Mouse (Mus musculus) gastrocnemius, adult 8-10 months (tissue): ENCODE results near the gene Zmiz2. TPM values are rescaled to one million over a fixed set of nuclear protein-coding genes. Genes with fewer than 3 reads are reported as not detected.
"Not testable (repeated sequence)": the region's sequence is repeated elsewhere in the genome, so short reads cannot be mapped to it uniquely, and the experiment has no call there.

Experiments
- DNase-seq, 2 experiments: peaks; one replicate each; pipeline ENCODE4 v3.0.0; 2022; ENCODE audit warnings: low spot score in 2 of 2
- total RNA-seq, 4 experiments: library from RNA; stranded (reverse); gene quantifications; 2 replicates each; pipeline ENCODE4 v1.2.4; 2022

Zmiz2 gene
- total RNA-seq, 4 experiments from 2014 or later, result 50.7 to 65.8 (median 53.6) TPM

DNA sequence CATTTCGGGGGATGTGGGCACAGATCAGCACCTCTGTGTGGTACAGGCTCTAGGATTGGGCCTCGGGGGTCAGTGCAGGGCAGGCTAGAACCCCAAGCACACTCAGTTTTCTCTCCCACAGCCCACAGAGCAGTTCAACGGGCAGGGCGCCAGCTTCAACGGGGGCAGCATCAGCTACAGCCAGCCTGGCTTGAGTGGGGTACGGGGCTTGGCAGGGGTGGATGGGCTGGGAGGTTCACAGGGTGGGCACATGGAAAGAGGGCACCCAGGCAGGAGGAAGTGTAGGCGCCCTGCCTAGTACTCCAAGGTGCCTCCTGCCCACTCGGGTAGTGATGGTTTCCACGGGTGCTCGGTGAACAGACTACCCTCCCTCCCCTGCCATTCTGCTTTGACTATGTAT lies 9.3 kb downstream of the Zmiz2 start:
- DNase-seq, result no peak

DNA sequence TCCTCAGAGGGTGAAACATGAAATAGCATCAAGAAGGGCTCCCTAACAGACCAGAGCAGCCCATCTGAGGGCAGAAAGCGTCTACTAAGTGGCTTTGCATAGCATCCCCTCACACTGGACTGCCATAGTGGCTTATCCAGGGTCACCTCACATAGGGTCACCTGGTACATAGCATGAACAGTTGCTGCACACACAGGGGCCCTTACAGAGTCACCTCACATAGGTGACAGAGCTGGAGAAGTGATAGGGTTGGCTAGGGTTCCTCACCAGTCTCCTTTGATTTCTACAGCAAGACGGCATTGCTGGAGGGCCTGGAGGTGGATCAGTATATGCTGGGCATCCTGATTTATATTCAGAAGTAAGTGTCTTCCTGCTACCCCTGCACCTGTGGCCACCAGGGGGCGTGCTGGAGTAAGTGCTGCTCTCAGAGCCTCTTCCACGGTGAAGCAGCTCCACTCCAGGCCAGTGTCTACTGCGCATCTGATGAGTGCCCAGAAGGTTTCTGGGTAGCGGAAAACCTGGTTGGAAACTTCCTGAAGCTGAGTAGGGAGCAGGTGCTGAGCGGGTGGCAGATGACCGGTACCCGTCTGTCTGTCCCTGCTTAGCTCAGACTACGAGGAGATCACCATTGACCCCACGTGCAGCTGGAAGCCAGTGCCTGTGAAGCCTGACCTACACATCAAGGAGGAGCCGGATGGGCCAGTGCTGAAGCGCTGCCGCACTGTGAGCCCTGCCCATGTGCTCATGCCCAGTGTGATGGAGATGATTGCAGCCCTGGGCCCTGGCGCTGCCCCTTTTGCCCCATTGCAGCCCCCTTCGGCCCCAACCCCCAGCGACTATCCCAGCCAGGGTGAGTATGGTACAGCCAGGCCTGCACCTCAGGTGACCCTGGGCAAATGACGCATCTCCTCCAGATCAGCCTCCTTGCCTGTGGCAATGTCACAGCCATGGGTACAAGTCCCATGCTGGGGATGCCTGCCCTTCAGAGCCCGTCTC lies 13.9 kb downstream of the Zmiz2 start:
- DNase-seq, result peak; percentile 67 to 72

DNA sequence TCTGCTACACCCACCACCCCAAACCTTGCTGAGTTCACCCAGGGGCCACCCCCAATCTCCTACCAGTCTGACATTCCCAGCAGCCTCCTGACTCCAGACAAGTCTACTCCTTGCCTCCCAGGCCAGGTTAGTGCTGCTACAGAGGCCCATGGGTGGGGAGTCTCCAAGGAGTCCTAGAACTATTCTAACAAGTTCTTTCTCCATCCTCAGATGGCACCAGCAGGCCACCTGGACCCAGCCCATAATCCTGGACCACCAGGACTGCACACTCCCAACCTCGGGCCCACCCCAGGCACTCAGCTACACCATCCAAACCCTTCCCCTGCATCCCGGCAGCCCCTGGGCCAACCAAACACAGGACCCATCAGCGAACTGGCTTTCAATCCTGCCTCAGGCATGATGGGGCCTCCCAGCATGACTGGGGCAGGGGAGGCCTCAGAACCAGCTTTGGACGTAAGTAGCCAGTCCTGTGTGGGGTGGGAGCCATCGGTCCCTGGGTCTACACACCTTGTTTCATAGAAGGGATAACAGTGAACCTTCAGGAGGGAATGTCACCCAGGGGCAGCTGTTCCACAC lies 15.0 kb downstream of the Zmiz2 start:
- DNase-seq, result no peak

DNA sequence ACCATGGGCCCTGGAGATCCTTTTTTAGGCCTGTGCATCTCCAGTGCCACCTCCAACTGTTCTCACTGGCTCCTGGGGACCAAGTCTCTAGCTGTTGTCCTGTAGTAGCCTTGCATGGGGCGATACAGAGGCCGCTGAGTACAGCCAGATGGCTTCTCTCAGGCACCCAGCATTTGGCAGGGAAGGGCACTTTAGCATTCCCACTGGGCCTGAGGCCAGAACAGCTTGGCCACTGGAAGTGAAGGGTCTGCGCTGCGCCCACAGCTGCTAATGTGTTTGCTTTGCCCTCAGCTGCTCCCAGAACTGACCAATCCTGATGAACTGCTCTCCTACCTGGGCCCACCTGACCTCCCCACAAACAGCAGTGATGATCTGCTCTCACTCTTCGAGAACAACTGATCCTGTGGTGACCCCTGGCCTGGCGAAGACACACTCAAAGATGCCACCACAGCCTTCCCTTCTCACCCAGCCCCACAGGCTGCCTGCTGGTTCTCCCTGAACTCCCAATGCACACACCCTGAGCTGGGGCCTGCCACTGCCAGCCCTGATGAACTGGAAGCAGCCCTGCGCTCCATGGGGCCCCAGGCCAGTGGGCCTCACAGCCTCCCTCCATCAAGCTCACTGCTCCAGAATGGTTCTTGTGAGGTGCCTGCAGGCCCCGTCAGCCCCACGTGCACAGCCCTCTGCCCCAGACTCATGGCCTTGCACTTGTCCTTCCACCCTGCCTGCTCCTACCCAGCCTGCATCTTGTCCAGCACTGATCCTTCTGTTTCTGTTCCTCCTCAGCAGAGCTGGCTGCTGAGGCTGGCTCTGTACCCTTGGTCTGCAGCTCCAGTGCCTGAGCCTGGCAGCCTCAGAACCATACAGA lies 16.1 kb downstream of the Zmiz2 start:
- DNase-seq, result no peak

DNA sequence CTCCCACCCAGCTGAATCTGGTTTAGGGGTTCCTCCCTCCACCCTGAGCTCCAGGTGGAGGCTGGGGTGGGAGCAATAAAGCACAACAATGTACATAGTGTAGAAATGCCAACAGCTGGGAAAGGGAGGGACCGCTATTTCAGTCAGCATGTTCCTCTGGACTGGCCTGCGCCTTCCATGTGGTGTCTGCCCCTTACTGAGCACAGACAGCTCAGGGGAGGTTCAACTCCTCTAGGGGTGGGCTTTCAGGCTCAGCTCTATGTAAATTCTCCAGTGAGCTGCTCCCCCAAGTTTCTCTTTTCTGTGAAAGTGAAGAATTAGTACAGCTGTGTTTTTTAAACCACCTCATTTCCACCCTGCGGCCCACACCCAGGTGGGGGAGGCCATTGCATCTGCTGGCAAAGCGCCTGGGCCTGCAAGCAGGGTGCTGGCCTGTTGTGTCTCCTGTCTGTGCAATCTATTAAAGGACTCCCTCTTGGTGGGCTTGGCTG lies 16.8 kb downstream of the Zmiz2 start:
- DNase-seq, result no peak

DNA sequence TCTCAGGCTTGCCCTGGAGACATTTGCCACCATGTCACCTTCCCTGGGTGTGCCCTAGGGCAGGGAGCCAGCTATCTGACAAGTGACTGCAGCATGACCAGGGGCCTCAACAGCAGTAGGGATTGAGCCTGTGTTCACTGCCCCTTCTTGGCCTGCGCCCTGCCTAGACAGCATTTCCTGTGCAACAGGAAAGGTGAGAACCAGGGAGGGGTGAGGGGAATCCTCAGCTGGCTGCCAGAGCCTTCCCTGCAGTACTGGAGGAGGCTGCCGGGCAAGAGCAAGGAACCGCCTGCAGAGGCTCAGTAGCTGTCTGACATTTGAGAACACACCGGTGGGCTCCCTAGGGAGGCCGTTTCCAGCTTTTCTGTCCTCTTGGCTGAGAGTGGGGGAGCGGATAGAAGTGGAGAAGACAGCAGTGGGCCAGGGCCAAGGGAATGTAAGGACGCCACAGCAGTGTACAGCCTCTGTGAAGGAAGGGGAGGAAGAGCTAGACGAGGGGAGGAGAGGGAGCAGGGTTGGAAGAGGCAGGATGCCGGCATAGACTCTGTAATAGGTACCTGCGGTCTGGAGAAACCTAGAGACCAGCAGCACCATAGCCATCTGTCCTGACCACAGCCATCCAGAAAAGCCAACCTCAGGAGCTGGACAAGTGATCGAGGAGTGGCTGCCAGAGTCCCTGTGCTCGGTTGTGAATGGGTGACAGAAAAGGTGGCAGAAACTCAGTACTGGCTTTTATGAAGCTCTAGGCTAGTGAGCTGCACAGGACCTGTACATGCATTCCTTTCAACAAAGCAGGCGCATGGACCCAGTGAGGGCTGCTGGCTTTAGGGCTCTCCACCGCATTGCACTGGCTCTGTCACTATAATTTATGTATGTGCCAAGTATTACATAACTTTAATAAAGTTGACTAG lies 17.6 kb downstream of the Zmiz2 start:
- peak; percentile 71 to 84 for DNase-seq

DNA sequence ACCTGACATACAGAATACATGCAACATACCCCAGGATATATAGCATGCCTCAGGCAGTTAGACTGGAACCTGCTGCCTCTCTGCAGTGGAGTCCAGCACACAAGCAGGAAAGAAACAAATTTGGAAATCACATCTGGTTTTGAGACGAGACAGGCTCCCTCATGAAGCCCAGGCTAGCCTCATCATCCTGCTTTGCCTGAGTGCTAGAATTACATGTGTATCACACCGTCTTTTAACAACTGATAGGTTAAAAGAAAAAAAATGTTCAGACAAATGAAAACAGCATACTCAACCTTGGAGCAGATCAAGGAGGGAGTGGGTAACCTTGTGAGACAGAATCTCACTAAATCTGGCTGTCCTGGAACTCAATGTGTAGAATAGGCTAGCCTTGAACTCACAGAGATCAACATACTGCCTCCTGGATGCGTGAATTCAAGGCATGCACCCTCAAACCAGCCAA lies 18.3 kb downstream of the Zmiz2 start:
- no peak for DNase-seq

DNA sequence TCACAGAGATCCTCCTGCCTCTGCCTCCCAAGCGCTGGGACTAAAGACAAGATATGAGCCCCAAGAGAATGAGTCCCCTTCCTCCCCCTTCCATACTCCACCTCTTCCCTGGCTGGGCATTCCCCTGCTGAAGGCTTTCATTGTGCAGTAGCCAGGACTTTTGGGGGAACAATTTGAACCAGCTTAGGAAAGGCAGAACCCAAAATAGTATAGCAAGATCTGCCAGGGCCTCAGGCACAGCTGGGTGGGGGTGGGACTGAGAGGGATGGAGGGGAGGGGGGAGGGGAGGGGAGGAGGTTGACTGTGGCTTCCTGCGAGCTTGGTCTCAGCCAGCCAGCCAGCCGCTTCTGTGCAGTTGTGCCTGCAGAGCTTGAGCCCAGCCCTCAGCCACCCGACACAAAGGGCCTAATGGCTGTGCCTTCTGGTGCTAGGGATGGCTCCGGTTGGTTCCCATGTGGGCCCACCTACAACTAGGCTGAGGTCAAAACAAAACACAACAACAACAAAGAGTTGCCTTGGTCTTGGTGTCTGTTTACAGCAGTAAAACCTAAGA lies 21.3 kb downstream of the Zmiz2 start:
- DNase-seq, result no peak

DNA sequence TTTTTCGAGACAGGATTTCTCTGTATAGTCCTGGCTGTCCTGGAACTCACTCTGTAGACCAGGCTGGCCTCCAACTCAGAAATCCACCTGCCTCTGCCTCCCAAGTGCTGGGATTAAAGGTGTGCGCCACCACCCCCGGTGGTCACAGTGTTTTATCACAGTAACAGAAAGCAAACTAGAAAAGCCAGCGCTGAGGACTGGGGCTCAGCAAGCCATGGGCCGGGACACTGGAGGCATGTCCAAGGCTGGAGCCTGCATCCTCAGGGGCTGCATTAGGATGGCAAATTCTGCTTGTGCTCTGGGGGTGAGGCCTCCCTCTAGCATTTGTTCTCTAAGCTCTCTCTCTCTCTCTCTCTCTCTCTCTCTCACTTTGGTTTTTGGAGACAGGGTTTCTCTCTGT lies 21.9 kb downstream of the Zmiz2 start:
- DNase-seq, result not testable (repeated sequence)

DNA sequence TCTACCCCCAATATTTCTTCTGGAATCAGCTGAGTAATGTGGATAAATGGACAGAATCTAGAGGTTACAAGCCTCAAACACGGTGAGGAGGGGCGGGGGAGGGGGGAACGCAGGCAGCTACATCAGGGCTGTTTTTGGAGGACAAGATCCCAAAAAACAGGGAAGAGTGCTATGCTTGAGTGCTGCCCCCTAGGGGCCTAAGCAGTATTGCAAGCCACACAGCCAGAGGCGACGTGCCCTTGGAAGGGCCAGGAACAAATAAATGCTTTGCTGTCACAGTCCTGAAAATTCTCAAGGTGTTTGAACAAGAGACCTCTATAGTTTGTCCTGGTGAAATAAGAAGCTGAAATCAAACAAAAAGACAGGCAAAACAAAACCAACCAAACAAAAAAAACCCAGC lies 22.8 kb downstream of the Zmiz2 start:
- peak; percentile 73 to 74 for DNase-seq

DNA sequence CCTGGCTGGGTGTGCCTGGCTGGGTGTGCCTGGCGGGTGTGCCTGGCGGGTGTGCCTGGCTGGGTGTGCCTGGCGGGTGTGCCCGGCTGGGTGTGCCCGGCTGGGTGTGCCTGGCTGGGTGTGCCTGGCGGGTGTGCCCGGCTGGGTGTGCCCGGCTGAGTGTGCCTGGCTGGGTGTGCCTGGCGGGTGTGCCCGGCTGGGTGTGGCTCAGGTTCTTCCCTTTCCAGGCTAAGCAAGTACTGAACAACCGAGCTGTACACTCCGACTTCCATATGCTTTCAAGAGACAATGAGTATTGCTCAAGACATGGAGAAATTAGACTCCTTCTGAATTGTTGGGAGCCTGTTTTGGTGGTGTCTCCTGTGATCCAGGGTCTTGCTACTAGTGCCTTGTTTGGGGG lies 24.4 kb downstream of the Zmiz2 start:
- DNase-seq, result no peak

DNA sequence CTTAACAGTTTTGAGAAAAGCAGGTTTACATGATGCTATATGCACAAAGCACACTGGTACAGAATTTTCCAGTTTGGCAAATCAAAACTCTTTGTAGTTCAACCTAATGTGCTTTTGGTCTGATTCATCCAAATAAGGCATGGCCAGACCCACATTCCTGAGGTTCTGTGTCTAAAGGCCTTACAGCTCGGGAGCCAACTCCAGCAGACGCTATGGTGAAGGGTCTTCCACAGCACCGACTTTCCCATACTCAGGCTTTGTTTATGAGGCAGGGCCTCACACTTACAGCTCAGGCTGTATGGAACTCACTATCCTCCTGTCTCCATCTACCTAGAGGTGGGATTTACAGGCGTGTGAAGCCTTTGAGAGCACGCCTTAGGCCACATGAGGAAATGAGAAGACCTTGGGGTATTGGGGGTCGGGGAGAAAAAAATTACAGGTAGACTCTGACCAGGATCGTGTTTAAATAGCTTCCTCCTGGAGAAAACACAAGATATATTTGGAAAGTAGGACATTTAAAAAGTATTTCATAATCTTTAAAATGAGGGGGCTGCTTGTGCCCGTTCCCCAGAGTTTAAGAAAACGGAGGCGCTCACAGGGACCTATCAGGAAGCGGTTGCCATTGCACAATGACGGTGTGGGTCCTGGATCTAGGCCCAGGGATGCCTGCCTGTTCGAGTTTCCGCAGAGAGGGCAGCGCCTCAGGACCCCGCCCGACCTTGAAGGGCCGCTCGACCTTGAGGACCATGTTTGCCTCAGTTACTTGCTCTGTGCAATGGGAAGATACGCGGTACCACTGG lies 26.1 kb downstream of the Zmiz2 start, which contains the start of gene Ppia:
Gene Ppia (plus strand): TSS at position 693 of the 800 bp plus-strand sequence.
- DNase-seq, result no peak

DNA sequence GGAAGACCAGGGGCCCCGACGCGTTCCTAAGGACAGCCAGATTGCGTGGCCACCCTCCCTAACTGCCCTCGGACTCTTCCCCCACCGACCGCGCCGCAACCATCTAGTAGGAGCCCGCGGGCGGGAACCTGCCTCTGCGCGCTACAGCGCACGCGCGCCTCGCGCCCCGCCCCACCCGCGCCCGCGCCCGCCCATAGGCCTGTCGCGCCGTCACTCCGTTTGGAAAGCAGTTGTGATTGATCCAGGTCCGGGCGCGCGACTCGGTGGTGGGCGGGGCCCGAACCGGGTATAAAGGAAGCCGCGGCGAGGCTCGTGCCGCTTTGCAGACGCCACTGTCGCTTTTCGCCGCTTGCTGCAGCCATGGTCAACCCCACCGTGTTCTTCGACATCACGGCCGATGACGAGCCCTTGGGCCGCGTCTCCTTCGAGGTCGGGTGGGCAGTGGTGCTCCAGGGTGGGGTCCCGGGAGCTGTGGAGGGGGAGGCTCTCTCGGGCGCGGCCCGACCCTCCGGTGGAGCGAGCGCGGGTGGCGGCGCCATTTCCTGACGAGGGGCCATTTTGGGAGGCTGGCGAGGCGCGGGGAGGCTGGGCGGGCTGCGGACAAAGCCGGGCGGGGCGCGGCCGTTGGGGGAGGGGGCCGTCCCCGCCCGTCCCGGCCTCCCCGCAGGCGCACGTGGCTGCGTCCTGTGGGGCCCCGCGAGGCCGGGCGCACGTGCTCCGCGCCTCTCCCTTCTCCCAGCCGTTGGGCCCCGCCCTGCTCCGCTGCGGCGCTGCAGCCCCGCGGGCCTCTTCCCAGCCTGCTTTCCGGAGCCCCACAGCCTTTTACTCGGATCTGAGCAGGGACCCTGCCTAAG lies 26.9 kb downstream of the Zmiz2 start:
- peak; percentile 97 to 98 for DNase-seq

DNA sequence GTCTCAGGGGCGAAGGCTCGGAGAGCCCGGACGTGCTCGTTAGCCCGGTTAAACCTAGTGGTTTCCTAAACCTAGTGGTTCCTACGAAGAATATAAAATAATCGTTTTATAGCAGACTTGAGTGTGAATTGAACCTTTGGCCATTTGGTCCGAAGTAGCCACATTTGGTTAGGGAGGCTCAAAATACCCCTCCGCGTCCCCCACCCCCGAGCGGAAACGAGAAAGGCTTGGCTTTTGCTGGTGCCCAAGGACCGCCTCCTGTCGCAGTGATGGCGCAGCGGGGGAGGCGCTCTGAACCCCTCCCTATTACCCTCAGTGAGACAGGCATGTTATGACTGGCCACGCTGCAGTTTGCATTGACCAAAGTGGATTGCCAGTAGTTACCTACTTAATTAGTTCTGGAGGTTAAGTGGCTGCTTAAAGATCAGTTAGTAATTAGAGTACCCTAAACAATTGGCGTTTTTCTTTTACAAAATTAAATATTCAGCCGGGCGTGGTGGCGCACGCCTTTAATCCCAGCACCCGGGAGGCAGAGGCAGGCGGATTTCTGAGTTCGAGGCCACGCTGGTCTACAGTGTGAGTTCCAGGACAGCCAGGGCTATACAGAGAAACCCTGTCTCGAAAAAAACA lies 27.6 kb downstream of the Zmiz2 start:
- peak; percentile 64 to 72 for DNase-seq

DNA sequence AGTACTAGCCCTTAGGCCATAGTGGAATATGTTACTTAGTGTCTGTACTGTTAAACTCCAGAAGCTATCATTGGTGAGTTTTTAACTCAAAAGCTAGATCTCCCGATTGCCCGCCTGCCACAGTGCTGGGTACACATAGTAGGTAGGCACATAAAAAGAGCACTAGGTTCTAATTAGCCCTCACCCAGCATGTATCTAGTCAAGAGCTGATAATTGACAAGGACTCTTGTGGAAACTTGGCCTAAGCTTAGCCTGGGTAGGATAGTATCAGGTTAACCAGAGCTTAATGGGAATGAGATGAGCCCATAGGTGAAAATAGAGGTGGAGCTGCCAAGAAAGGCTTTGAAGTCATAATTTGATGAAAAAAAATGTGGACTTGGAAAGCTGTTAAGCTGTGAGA lies 28.2 kb downstream of the Zmiz2 start:
- DNase-seq, result no peak

DNA sequence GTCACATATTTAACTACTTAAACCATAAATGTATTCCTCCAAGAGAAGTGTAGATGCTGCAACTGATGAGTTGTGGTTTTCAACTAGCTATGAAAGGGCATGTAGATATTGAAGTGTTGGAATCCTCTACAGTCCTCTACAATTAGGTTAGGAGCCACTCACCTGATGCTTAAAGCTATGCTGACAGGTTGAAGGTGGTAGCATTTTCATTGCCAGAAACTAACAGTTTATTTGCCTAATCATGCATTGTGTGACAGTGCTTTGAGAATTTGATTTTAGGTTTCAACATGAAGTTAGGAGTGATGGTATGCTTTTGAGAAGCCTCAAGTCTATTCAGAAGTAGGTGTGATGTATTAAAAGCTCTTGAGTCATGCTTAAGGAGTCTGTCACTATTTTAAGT lies 28.6 kb downstream of the Zmiz2 start:
- no peak for DNase-seq

DNA sequence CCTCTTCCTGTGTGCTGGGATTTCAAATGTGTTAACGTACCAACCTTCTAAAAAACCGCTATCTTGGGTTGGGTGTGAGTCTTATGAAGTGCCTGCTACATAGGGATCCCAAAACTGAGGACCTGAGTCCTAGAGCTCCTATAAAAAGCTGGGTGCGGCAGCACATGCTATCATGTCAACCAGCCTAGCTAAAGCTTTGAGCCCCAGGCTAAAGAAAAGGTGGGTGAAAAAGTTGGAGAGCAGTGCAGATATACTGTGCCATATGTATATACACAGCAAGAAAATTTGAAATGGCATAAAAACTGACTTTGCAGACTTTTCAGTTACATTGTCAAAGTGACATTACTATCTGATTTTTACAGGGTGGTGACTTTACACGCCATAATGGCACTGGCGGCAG lies 29.9 kb downstream of the Zmiz2 start:
- DNase-seq, result no peak

DNA sequence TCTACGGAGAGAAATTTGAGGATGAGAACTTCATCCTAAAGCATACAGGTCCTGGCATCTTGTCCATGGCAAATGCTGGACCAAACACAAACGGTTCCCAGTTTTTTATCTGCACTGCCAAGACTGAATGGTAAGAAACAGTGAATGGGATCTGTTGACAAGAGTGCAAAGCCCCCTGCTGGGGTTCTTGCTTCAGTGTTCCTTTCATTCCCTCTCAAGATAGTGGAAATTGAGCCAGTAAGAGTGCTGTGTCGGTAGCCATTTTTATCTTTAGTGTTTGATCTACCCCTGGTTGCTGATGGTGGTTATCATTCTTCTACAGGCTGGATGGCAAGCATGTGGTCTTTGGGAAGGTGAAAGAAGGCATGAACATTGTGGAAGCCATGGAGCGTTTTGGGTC lies 30.3 kb downstream of the Zmiz2 start:
- DNase-seq, result not testable (repeated sequence)
